Mouse (Mus musculus) 3134 (cell line): ENCODE measurements around the gene Insm1.

ENCODE experiments used
- DNase-seq: peaks from one replicate; pipeline ENCODE4 v3.0.0-alpha.2; 2011; ENCODE audit warnings: low spot score; ENCODE audit not compliant: insufficient read length; ENCODE audit errors: extremely low read depth

Gene Insm1

GRCm38 (mm10) chr2:146221076-146221928 is at the start of gene Insm1:
TSS of gene Insm1 (plus strand) at chr2:146221921.
- DNase-seq, result no peak

GRCm38 (mm10) chr2:146172106-146172505 is 49.6 kb upstream of the Insm1 start:
- no peak for DNase-seq

GRCm38 (mm10) chr2:146174173-146174572 is 47.5 kb upstream of the Insm1 start:
- DNase-seq, result no peak

GRCm38 (mm10) chr2:146178718-146179117 is 43.0 kb upstream of the Insm1 start:
- no peak for DNase-seq

- no peak for DNase-seq
Measured at GRCm38 (mm10) chr2:146183830-146184793, 37.6 kb upstream of the Insm1 start.

- no peak for DNase-seq
Measured at GRCm38 (mm10) chr2:146196126-146196525, 25.6 kb upstream of the Insm1 start.

- DNase-seq, result no peak
Measured at GRCm38 (mm10) chr2:146197947-146198346, 23.8 kb upstream of the Insm1 start.

GRCm38 (mm10) chr2:146210968-146211367 is 10.8 kb upstream of the Insm1 start:
- DNase-seq, result no peak

- no peak for DNase-seq
Measured at GRCm38 (mm10) chr2:146214715-146215114, 7.0 kb upstream of the Insm1 start.

- DNase-seq, result no peak
Measured at GRCm38 (mm10) chr2:146216111-146217064, 5.3 kb upstream of the Insm1 start.

GRCm38 (mm10) chr2:146217227-146217980 is 4.3 kb upstream of the Insm1 start:
- DNase-seq, result no peak

- DNase-seq, result no peak
Measured at GRCm38 (mm10) chr2:146218161-146218691, 3.5 kb upstream of the Insm1 start.

- DNase-seq, result no peak
Measured at GRCm38 (mm10) chr2:146218881-146219535, 2.7 kb upstream of the Insm1 start.

GRCm38 (mm10) chr2:146219791-146220190 is 1.9 kb upstream of the Insm1 start:
- DNase-seq, result no peak

GRCm38 (mm10) chr2:146220591-146221075 is 1.1 kb upstream of the Insm1 start:
- no peak for DNase-seq

GRCm38 (mm10) chr2:146221929-146222278 is 183 bp downstream of the Insm1 start:
- DNase-seq, result no peak

- no peak for DNase-seq
Measured at GRCm38 (mm10) chr2:146222279-146223175, 806 bp downstream of the Insm1 start.
